Mouse (Mus musculus) midbrain, embryonic 13.5 days (tissue): Measurements from ENCODE around the gene Pold4. TPM values are rescaled to one million over a fixed set of nuclear protein-coding genes. Genes with fewer than 3 reads are reported as not detected.

Experiments used
- ATAC-seq: fragments of 200-750 bp; cut with Nextera tagmentation; 2 replicates; pipeline ENCODE4 v1.8.0; 2017; ENCODE audit warnings: mild to moderate bottlenecking, moderate TSS enrichment, moderate library complexity
- H3K27ac ChIP-seq: fragments of 300-500 bp; sonication (generic); 2 replicates; pipeline ENCODE4 v1.5.1; 2015; ENCODE audit warnings: inconsistent platforms, mild to moderate bottlenecking, moderate library complexity
- H3K27me3 ChIP-seq: fragments of 300-500 bp; sonication (generic); 2 replicates; pipeline ENCODE4 v1.6.1; 2015; ENCODE audit warnings: mild to moderate bottlenecking, inconsistent platforms
- H3K36me3 ChIP-seq: fragments of 300-500 bp; sonication (generic); 2 replicates; pipeline ENCODE4 v1.6.1; 2015; ENCODE audit warnings: mild to moderate bottlenecking, inconsistent platforms
- H3K4me1 ChIP-seq: fragments of 300-500 bp; sonication (generic); replicated peaks from 2 replicates; pipeline ENCODE4 v1.6.1; 2015; ENCODE audit warnings: inconsistent platforms
- H3K4me2 ChIP-seq: fragments of 300-500 bp; sonication (generic); replicated peaks from 2 replicates; pipeline ENCODE4 v1.6.1; 2015; ENCODE audit warnings: moderate library complexity, mild to moderate bottlenecking, inconsistent platforms
- H3K4me3 ChIP-seq: fragments of 300-500 bp; sonication (generic); replicated peaks from 2 replicates; pipeline ENCODE4 v1.5.1; 2015; ENCODE audit warnings: mild to moderate bottlenecking, inconsistent platforms
- H3K9ac ChIP-seq: fragments of 300-500 bp; sonication (generic); replicated peaks from 2 replicates; pipeline ENCODE4 v1.6.1; 2015; ENCODE audit warnings: mild to moderate bottlenecking, inconsistent platforms
- H3K9me3 ChIP-seq: fragments of 300-500 bp; sonication (generic); 2 replicates; pipeline ENCODE4 v1.6.1; 2016; ENCODE audit warnings: mild to moderate bottlenecking, inconsistent platforms
- WGBS: fragments of 180-500 bp; shearing (Covaris S2); methylation state at CpG from one replicate; pipeline ENCODE4 v1.1.7; 2015; 5-methylcytosine and 5-hydroxymethylcytosine counted together
- polyA plus RNA-seq: library from polyadenylated mRNA; unstranded; fragments of >200 nt; fragmentation: Nextera tagmentation; extraction: Ambion mirVana; gene quantifications from 2 replicates; pipeline ENCODE4 v1.2.1, GENCODE M21; 2015

The Pold4 gene
- polyA plus RNA-seq, 1 experiment from 2014 or later, result 15.3 TPM

- Histone ChIP-seq H3K27ac (no peak overlapping the region), H3K27me3 (peaks cover 51% of the 10 kb centered on the region), H3K36me3 (no peaks in the 10 kb centered on the region), H3K4me2 (no peak overlapping the region), H3K4me3 (no peak overlapping the region), H3K9ac (peak overlapping the region; percentile 44; the same call in 1 of the 2 replicates), H3K4me1 (peaks cover 18% of the 10 kb centered on the region), H3K9me3 (no peaks in the 10 kb centered on the region)
- ATAC-seq, result no peak
- 81% methylated on average over 6 of the region's 6 CpGs for WGBS
Measured at GRCm38 (mm10) chr19:4219943-4220342, 11.8 kb upstream of the Pold4 start.

- ATAC-seq, result peak; percentile 51; the same call in 1 of the 2 replicates
- Histone ChIP-seq H3K27me3 (peaks cover 46% of the 10 kb centered on the region), H3K27ac (no peak overlapping the region), H3K4me2 (no peak overlapping the region), H3K9ac (peak overlapping the region; percentile 44; the same call in 1 of the 2 replicates), H3K36me3 (no peaks in the 10 kb centered on the region), H3K4me1 (peaks cover 13% of the 10 kb centered on the region), H3K9me3 (no peaks in the 10 kb centered on the region), H3K4me3 (no peak overlapping the region)
- 43% methylated on average over 4 of the region's 4 CpGs for WGBS
Measured at GRCm38 (mm10) chr19:4220416-4220815, 11.3 kb upstream of the Pold4 start.

- Histone ChIP-seq H3K27me3 (peaks cover 42% of the 10 kb centered on the region), H3K9ac (no peak overlapping the region), H3K36me3 (no peaks in the 10 kb centered on the region), H3K4me3 (no peak overlapping the region), H3K4me1 (peaks cover 9% of the 10 kb centered on the region; the same call in 1 of the 2 replicates), H3K9me3 (no peaks in the 10 kb centered on the region), H3K27ac (no peak overlapping the region), H3K4me2 (no peak overlapping the region)
- no peak for ATAC-seq
- WGBS, result 50% methylated on average over 14 of the region's 14 CpGs
Measured at GRCm38 (mm10) chr19:4220957-4221743, 10.5 kb upstream of the Pold4 start.

GRCm38 (mm10) chr19:4222165-4222564 lies 9.5 kb upstream of the Pold4 start:
- no peak overlapping the region for H3K9ac ChIP-seq
- no peak overlapping the region for H3K27ac ChIP-seq
- peaks cover 34% of the 10 kb centered on the region for H3K27me3 ChIP-seq
- WGBS, result 87% methylated on average over 11 of the region's 11 CpGs
- ATAC-seq, result no peak
- no peaks in the 10 kb centered on the region for H3K36me3 ChIP-seq
- H3K4me1 ChIP-seq, result 0 out of 2 replicates have a peak, but pooled peaks cover 2% of the 10 kb centered on the region
- H3K4me3 ChIP-seq, result no peak overlapping the region
- H3K9me3 ChIP-seq, result no peaks in the 10 kb centered on the region
- no peak overlapping the region for H3K4me2 ChIP-seq

GRCm38 (mm10) chr19:4226779-4227178 lies 4.9 kb upstream of the Pold4 start:
- Histone ChIP-seq H3K4me2 (no peak overlapping the region), H3K4me1 (peaks cover 4% of the 10 kb centered on the region), H3K36me3 (no peaks in the 10 kb centered on the region), H3K27me3 (peaks cover 37% of the 10 kb centered on the region), H3K9ac (no peak overlapping the region), H3K9me3 (no peaks in the 10 kb centered on the region), H3K27ac (no peak overlapping the region), H3K4me3 (no peak overlapping the region)
- 85% methylated on average over 7 of the region's 7 CpGs for WGBS
- ATAC-seq, result no peak

- no peak overlapping the region for H3K27ac ChIP-seq
- H3K4me3 ChIP-seq, result no peak overlapping the region
- peaks cover 10% of the 10 kb centered on the region for H3K4me1 ChIP-seq
- no peak overlapping the region for H3K9ac ChIP-seq
- no peak overlapping the region for H3K4me2 ChIP-seq
- 70% methylated on average over 5 of the region's 5 CpGs for WGBS
- peaks cover 33% of the 10 kb centered on the region for H3K27me3 ChIP-seq
- no peaks in the 10 kb centered on the region for H3K9me3 ChIP-seq
- ATAC-seq, result no peak
- H3K36me3 ChIP-seq, result no peaks in the 10 kb centered on the region
Measured at GRCm38 (mm10) chr19:4227446-4227845, 4.3 kb upstream of the Pold4 start.

- peaks cover 11% of the 10 kb centered on the region for H3K4me1 ChIP-seq
- H3K27ac ChIP-seq, result no peak overlapping the region
- 18% methylated on average over 8 of the region's 8 CpGs for WGBS
- H3K9me3 ChIP-seq, result no peaks in the 10 kb centered on the region
- H3K36me3 ChIP-seq, result no peaks in the 10 kb centered on the region
- H3K4me2 ChIP-seq, result no peak overlapping the region
- no peak overlapping the region for H3K4me3 ChIP-seq
- ATAC-seq, result no peak
- H3K27me3 ChIP-seq, result peaks cover 34% of the 10 kb centered on the region
- H3K9ac ChIP-seq, result no peak overlapping the region
Measured at GRCm38 (mm10) chr19:4227894-4228678, 3.6 kb upstream of the Pold4 start.

- peaks cover 37% of the 10 kb centered on the region for H3K27me3 ChIP-seq
- no peaks in the 10 kb centered on the region for H3K9me3 ChIP-seq
- no peak overlapping the region for H3K27ac ChIP-seq
- WGBS, result 71% methylated on average over 4 of the region's 4 CpGs
- no peaks in the 10 kb centered on the region for H3K36me3 ChIP-seq
- ATAC-seq, result no peak
- no peak overlapping the region for H3K4me2 ChIP-seq
- H3K9ac ChIP-seq, result no peak overlapping the region
- no peak overlapping the region for H3K4me3 ChIP-seq
- H3K4me1 ChIP-seq, result peaks cover 11% of the 10 kb centered on the region
Measured at GRCm38 (mm10) chr19:4228891-4229290, 2.8 kb upstream of the Pold4 start.

- Histone ChIP-seq H3K4me2 (no peak overlapping the region), H3K36me3 (no peaks in the 10 kb centered on the region), H3K9me3 (no peaks in the 10 kb centered on the region), H3K27me3 (peaks cover 42% of the 10 kb centered on the region), H3K27ac (no peak overlapping the region), H3K4me3 (no peak overlapping the region), H3K9ac (no peak overlapping the region), H3K4me1 (peaks cover 11% of the 10 kb centered on the region)
- WGBS, result 29% methylated on average over 5 of the region's 9 CpGs
- no peak for ATAC-seq
Measured at GRCm38 (mm10) chr19:4229451-4230076, 2.1 kb upstream of the Pold4 start.

- Histone ChIP-seq H3K4me3 (no peak overlapping the region), H3K4me1 (peaks cover 11% of the 10 kb centered on the region), H3K9ac (no peak overlapping the region), H3K36me3 (no peaks in the 10 kb centered on the region), H3K4me2 (no peak overlapping the region), H3K27ac (no peak overlapping the region), H3K9me3 (no peaks in the 10 kb centered on the region), H3K27me3 (peaks cover 42% of the 10 kb centered on the region)
- no peak for ATAC-seq
- 71% methylated on average over 8 of the region's 8 CpGs for WGBS
Measured at GRCm38 (mm10) chr19:4230415-4230814, 1.3 kb upstream of the Pold4 start.

- H3K4me1 ChIP-seq, result peaks cover 11% of the 10 kb centered on the region
- 47% methylated on average over 2 of the region's 2 CpGs for WGBS
- H3K27me3 ChIP-seq, result peaks cover 37% of the 10 kb centered on the region
- peak overlapping the region; percentile 75 for H3K9ac ChIP-seq
- H3K9me3 ChIP-seq, result no peaks in the 10 kb centered on the region
- H3K4me3 ChIP-seq, result peak overlapping the region; percentile 60
- H3K4me2 ChIP-seq, result peak overlapping the region; percentile 86
- peak overlapping the region; percentile 79 for H3K27ac ChIP-seq
- 0 out of 2 replicates have a peak, but pooled peaks have one; percentile 3 for ATAC-seq
- no peaks in the 10 kb centered on the region for H3K36me3 ChIP-seq
Measured at GRCm38 (mm10) chr19:4232186-4232572, 480 bp downstream of the Pold4 start.

GRCm38 (mm10) chr19:4232651-4233050 lies 952 bp downstream of the Pold4 start:
- ATAC-seq, result no peak
- Histone ChIP-seq H3K27me3 (peaks cover 35% of the 10 kb centered on the region), H3K9me3 (no peaks in the 10 kb centered on the region), H3K27ac (no peak overlapping the region), H3K9ac (peak overlapping the region; percentile 75), H3K4me1 (peaks cover 11% of the 10 kb centered on the region), H3K4me3 (peak overlapping the region; percentile 60; the same call in 1 of the 2 replicates), H3K36me3 (no peaks in the 10 kb centered on the region), H3K4me2 (peak overlapping the region; percentile 86)
- WGBS, result 83% methylated on average over 7 of the region's 7 CpGs
